Mouse (Mus musculus) layer of hippocampus, postnatal 14 days (tissue): ENCODE data around the gene Gm45783. TPM values are rescaled to one million over a fixed set of nuclear protein-coding genes. Genes with fewer than 3 reads are reported as not detected.
"Not testable (repeated sequence)": the region's sequence is repeated elsewhere in the genome, so short reads cannot be mapped to it uniquely, and the experiment has no call there.

Source experiments
- DNase-seq, 2 experiments: peaks; one replicate each; pipeline ENCODE4 v3.0.0; 2021 to 2022; ENCODE audit warnings: low spot score in 2 of 2, mixed read lengths in 1 of 2
- long read RNA-seq, 2 experiments: library from polyadenylated mRNA; stranded (forward); transcript quantifications; one replicate each; pipeline ENCODE4 v2.0.0; 2021
- microRNA-seq, 2 experiments: library from miRNA; unstranded; fragments of <30 nt; microRNA quantifications; one replicate each; pipeline ENCODE4 v1.2.0; 2021
- total RNA-seq, 2 experiments: library from RNA; stranded (reverse); gene quantifications; 2 replicates each; pipeline ENCODE4 v1.2.3; 2021

The Gm45783 gene
- not detected for total RNA-seq
- long read RNA-seq, experiment 1 = 0 reads
- long read RNA-seq, experiment 2, partial matches to known transcripts = 0 of 1 reads
- long read RNA-seq, experiment 2, other reads (novel, unspliced or antisense) = 1 of 1 reads

DNA sequence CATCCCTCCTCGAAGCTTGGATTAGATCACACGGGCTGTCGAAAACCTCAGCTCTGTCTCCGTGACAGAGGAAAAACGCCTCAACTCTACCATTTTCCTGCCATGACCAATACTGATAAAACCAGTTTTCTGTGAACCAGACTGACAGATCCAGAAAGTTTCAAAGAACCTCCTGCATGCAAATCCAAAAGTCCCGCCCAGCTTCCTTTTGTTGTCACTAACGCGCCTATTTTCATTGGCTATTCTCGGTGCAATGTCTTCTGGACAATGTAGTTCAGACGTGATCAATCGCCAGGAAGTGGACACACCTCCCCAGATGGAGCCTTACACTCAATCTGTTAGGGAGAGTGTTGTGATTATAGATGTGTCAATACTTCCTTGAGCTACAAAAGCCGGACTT lies at the start of gene Gm45783:
TSS of gene Gm45783 (minus strand) at position 143 of the 400 bp plus-strand sequence.
- DNase-seq = not testable (repeated sequence)

DNA sequence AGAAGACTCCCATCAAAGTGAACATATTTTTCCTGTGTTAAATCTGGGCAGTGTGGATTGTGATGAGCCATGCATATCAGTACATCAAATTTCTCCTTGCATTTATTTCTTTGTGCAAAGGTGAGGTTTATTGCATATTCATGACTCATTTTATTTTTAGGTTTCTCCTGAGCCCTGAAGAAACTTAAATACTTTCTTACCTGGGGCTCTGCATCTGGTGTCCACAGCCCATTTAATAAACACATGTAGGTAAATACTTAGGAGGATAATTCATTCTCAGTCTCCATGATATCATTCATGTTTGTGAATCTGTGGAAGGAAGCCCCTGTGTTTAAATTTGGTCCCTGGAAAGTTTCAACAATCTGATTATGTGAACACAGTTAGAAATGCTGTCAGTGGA lies 25.2 kb upstream of the Gm45783 start, which contains the start of gene Vmn2r31:
TSS of gene Vmn2r31 (minus strand) at position 101 of the 400 bp plus-strand sequence.
- DNase-seq = not testable (repeated sequence)

DNA sequence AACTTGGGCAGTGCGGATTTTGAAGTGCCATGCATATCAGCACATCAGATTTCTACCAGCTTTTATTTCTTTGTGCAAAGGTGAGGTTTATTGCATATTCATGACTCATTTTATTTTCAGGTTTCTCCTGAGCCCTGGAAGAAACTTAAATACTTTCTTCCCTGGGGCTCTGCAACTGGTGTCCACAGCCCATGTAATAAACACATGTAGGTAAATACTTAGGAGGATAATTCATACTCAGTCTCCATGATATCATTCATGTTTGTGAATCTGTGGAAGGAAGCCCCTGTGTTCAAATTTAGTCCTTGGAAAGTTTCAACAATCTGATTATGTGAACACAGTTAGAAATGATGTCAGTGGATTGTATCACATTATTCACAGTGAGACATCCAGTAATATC lies 36.9 kb downstream of the Gm45783 start, which contains the start of gene Vmn2r30:
TSS of gene Vmn2r30 (minus strand) at position 101 of the 400 bp plus-strand sequence.
- not testable (repeated sequence) for DNase-seq

DNA sequence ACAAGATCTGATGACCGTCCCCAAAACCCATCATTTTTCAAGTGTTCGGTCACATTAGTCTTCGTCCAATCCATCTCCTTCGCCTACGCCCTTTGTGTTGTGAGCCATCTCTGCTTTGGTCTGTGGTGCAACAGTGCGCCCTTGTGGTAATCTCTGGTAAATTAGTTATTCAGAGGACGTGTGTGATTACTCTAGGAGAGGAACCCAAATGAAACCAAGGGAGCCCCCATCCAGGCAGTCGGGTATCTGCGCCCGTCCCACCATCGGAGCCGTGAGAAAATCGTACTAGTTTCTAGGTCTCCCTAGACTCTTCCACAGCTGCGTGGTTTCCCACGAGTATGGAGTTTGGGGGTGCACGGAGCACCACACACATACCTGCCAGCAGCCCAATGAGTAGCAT lies 78.8 kb downstream of the Gm45783 start:
- peak; percentile 60 to 79 for DNase-seq

Small RNAs within 50 kb of the gene (microRNA-seq; reads per million reads assigned to microRNA genes)
- gene Mir5620 = 10.0 to 14.7 reads per million in 2 experiments

Other genes with a start within 250 kb of the Gm45783 start
- gene Zfp773, start 237.8 kb downstream of the Gm45783 start, total RNA-seq = 1 to 10 TPM; 1.8 to 2.2 TPM
- 1 to 10 TPM; 5.0 to 6.2 TPM for gene Zfp418, start 203.2 kb downstream of the Gm45783 start, total RNA-seq
- gene Zfp772, start 164.6 kb downstream of the Gm45783 start, total RNA-seq = 1 to 10 TPM; 6.9 to 7.1 TPM
- 1 to 10 TPM; 1.7 to 2.2 TPM for gene Vmn2r29, start 127.2 kb downstream of the Gm45783 start, total RNA-seq
- gene Gm45844, start 96.3 kb downstream of the Gm45783 start, total RNA-seq = 10 to 100 TPM; 10.6 to 12.7 TPM
- 100 to 1,000 TPM; 150 to 160 TPM for gene Clcn4, start 73.7 kb downstream of the Gm45783 start, total RNA-seq
- gene Vmn2r30, start 37.0 kb downstream of the Gm45783 start, total RNA-seq = under 1 TPM; 0.17 to 0.18 TPM
- gene Vmn2r31, start 25.1 kb upstream of the Gm45783 start, total RNA-seq = under 1 TPM in 1 of 2 experiments, not detected in 1; 0.05 TPM
- gene Vmn2r32, start 105.4 kb upstream of the Gm45783 start, total RNA-seq = not detected
- gene Vmn2r33, start 192.2 kb upstream of the Gm45783 start, total RNA-seq = not detected